Mouse (Mus musculus) liver, postnatal 0 days (tissue): ENCODE data around the gene Bach2. TPM values are rescaled to one million over a fixed set of nuclear protein-coding genes. Genes with fewer than 3 reads are reported as not detected.

Source experiments
- ATAC-seq: fragments of 200-750 bp; cut with Nextera tagmentation; 2 replicates; pipeline ENCODE4 v1.8.0; 2017; ENCODE audit warnings: mild to moderate bottlenecking, moderate library complexity
- DNase-seq: peaks from one replicate; pipeline ENCODE4 v3.0.0-alpha.2; 2016
- H3K27ac ChIP-seq: fragments of 300-500 bp; sonication (generic); 2 replicates; pipeline ENCODE4 v1.5.1; 2014; ENCODE audit warnings: antibody characterized with exemption, moderate library complexity, mild to moderate bottlenecking, low read depth
- H3K27me3 ChIP-seq: fragments of 300-500 bp; sonication (generic); 2 replicates; pipeline ENCODE4 v1.6.1; 2014; ENCODE audit warnings: low read length, control low read depth, mixed read lengths; ENCODE audit not compliant: insufficient read depth
- H3K36me3 ChIP-seq: fragments of 300-500 bp; sonication (generic); replicated peaks from 2 replicates; pipeline ENCODE4 v1.6.1; 2014; ENCODE audit warnings: mild to moderate bottlenecking, control low read depth, low read length, moderate library complexity, mixed read lengths; ENCODE audit not compliant: insufficient read depth
- H3K4me1 ChIP-seq: fragments of 300-500 bp; sonication (generic); 2 replicates; pipeline ENCODE4 v1.6.1; 2014; ENCODE audit warnings: antibody characterized with exemption, mild to moderate bottlenecking, control low read depth; ENCODE audit not compliant: insufficient read depth
- H3K4me2 ChIP-seq: fragments of 300-500 bp; sonication (generic); 2 replicates; pipeline ENCODE4 v1.6.1; 2014; ENCODE audit warnings: low read depth, mild to moderate bottlenecking, low read length, moderate library complexity, mixed read lengths
- H3K4me3 ChIP-seq: fragments of 300-500 bp; sonication (generic); 2 replicates; pipeline ENCODE4 v1.5.1; 2014; ENCODE audit warnings: low read depth, low read length
- H3K9ac ChIP-seq: fragments of 300-500 bp; sonication (generic); replicated peaks from 2 replicates; pipeline ENCODE4 v1.6.1; 2014; ENCODE audit warnings: mild to moderate bottlenecking, moderate library complexity
- H3K9me3 ChIP-seq: fragments of 300-500 bp; sonication (generic); 2 replicates; pipeline ENCODE4 v1.6.1; 2016; ENCODE audit warnings: mild to moderate bottlenecking, control low read depth, low read length, mixed read lengths
- CTCF ChIP-seq: sonication (generic); IDR thresholded peaks from 2 replicates; pipeline ENCODE4 v1.5.1; 2016; ENCODE audit warnings: antibody characterized with exemption, low read depth
- EP300 ChIP-seq: IDR thresholded peaks from 2 replicates; pipeline ENCODE4 v1.6.1; 2016; ENCODE audit warnings: antibody characterized with exemption, low read depth, mild to moderate bottlenecking
- WGBS: fragments of 180-500 bp; shearing (Covaris S2); extraction: QIAGEN DNeasy Blood & Tissue Kit; methylation state at CpG from one replicate; pipeline ENCODE4 v1.1.7; 2014; ENCODE audit not compliant: insufficient replicate concordance; 5-methylcytosine and 5-hydroxymethylcytosine counted together
- polyA plus RNA-seq: library from polyadenylated mRNA; unstranded; fragments of >200 nt; fragmentation: Nextera tagmentation; extraction: Ambion mirVana; gene quantifications from 2 replicates; pipeline ENCODE4 v1.2.1, GENCODE M21; 2015

Gene Bach2
- polyA plus RNA-seq, 1 experiment from 2014 or later: 4.3 TPM

GRCm38 (mm10) chr4:32373527-32373926 is 134.9 kb downstream of the Bach2 start:
- no peak for TF ChIP-seq EP300
- no peak for TF ChIP-seq CTCF
- no peak overlapping the region for H3K4me3 ChIP-seq
- H3K9ac ChIP-seq: no peak overlapping the region
- no peak for DNase-seq
- H3K9me3 ChIP-seq: no peaks in the 10 kb centered on the region
- H3K36me3 ChIP-seq: no peaks in the 10 kb centered on the region
- no peak overlapping the region for H3K27ac ChIP-seq
- no peak overlapping the region for H3K4me2 ChIP-seq
- no peaks in the 10 kb centered on the region; the same call in 1 of the 2 replicates for H3K4me1 ChIP-seq
- WGBS: 39% methylated on average over 3 of the region's 3 CpGs
- ATAC-seq: no peak
- no peaks in the 10 kb centered on the region for H3K27me3 ChIP-seq

- H3K9ac ChIP-seq: no peak overlapping the region
- H3K9me3 ChIP-seq: no peaks in the 10 kb centered on the region
- TF ChIP-seq EP300 (no peak), CTCF (no peak)
- DNase-seq (no peak), ATAC-seq (no peak)
- no peak overlapping the region for H3K4me3 ChIP-seq
- no peaks in the 10 kb centered on the region for H3K36me3 ChIP-seq
- no peaks in the 10 kb centered on the region for H3K27me3 ChIP-seq
- WGBS: 80% methylated on average over 10 of the region's 10 CpGs
- no peaks in the 10 kb centered on the region; the same call in 1 of the 2 replicates for H3K4me1 ChIP-seq
- H3K4me2 ChIP-seq: no peak overlapping the region
- no peak overlapping the region for H3K27ac ChIP-seq
Measured at GRCm38 (mm10) chr4:32374751-32375582, 136.4 kb downstream of the Bach2 start.

GRCm38 (mm10) chr4:32375721-32376526 is 137.3 kb downstream of the Bach2 start:
- no peak overlapping the region for H3K27ac ChIP-seq
- no peak for TF ChIP-seq EP300
- no peak for TF ChIP-seq CTCF
- 78% methylated on average over 16 of the region's 16 CpGs for WGBS
- H3K36me3 ChIP-seq: no peaks in the 10 kb centered on the region
- no peak for ATAC-seq
- no peak for DNase-seq
- H3K9ac ChIP-seq: no peak overlapping the region
- H3K4me1 ChIP-seq: no peaks in the 10 kb centered on the region; the same call in 1 of the 2 replicates
- H3K27me3 ChIP-seq: no peaks in the 10 kb centered on the region
- H3K9me3 ChIP-seq: no peaks in the 10 kb centered on the region
- no peak overlapping the region for H3K4me2 ChIP-seq
- H3K4me3 ChIP-seq: no peak overlapping the region

GRCm38 (mm10) chr4:32376527-32376948 is 137.9 kb downstream of the Bach2 start:
- no peak overlapping the region for H3K9ac ChIP-seq
- ATAC-seq (no peak), DNase-seq (no peak)
- no peaks in the 10 kb centered on the region; the same call in 1 of the 2 replicates for H3K4me1 ChIP-seq
- TF ChIP-seq EP300 (no peak), CTCF (no peak)
- no peak overlapping the region for H3K4me2 ChIP-seq
- no peaks in the 10 kb centered on the region for H3K9me3 ChIP-seq
- 51% methylated on average over 6 of the region's 6 CpGs for WGBS
- no peaks in the 10 kb centered on the region for H3K36me3 ChIP-seq
- H3K4me3 ChIP-seq: no peak overlapping the region
- H3K27me3 ChIP-seq: no peaks in the 10 kb centered on the region
- H3K27ac ChIP-seq: no peak overlapping the region

GRCm38 (mm10) chr4:32379140-32379539 is 140.5 kb downstream of the Bach2 start:
- DNase-seq (no peak), ATAC-seq (no peak)
- Histone ChIP-seq H3K4me2 (no peak overlapping the region), H3K4me1 (no peaks in the 10 kb centered on the region), H3K27ac (no peak overlapping the region), H3K9ac (no peak overlapping the region), H3K27me3 (no peaks in the 10 kb centered on the region), H3K36me3 (no peaks in the 10 kb centered on the region), H3K9me3 (no peaks in the 10 kb centered on the region), H3K4me3 (no peak overlapping the region)
- 79% methylated on average over 7 of the region's 7 CpGs for WGBS
- TF ChIP-seq EP300: no peak

- 71% methylated on average over 16 of the region's 16 CpGs for WGBS
- ATAC-seq (no peak), DNase-seq (no peak)
- H3K4me1 ChIP-seq: no peaks in the 10 kb centered on the region; the same call in none of the 2 replicates
- no peaks in the 10 kb centered on the region for H3K27me3 ChIP-seq
- no peak overlapping the region for H3K27ac ChIP-seq
- TF ChIP-seq CTCF: no peak
- no peak overlapping the region for H3K9ac ChIP-seq
- H3K4me3 ChIP-seq: no peak overlapping the region
- H3K36me3 ChIP-seq: no peaks in the 10 kb centered on the region
- H3K9me3 ChIP-seq: no peaks in the 10 kb centered on the region
- H3K4me2 ChIP-seq: no peak overlapping the region
Measured at GRCm38 (mm10) chr4:32381666-32382381, 143.2 kb downstream of the Bach2 start.
